8 mouse cellular contexts compared by ENCODE assay signal in the genomic region with DNA sequence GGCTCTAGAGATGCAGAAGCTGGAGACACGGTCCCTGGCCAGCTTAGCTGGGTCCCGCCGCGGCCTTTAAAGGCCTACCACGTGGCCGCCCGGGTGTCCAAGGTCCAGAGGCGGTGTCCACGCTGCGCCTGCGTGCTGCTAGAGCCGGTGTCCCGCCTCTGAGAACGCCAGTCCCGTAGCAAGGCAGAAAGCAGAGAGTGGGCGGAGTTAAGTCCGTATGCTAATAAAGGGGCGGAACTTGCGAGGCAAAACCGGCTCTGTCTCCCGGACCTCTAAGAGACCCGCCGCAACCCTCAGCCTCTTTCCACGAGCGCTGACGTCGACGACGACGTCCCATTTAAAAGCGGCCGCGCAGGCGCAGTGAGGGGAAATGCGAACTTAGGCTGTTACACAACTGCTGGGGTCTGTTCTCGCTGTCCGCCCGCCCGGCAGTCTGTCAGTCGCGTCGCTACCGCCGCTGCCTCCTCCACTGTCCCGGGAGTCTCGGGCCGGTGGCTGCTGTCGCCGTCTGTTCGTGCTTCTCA. TPM values are rescaled to one million over a fixed set of nuclear protein-coding genes. Genes with fewer than 3 reads are reported as not detected.
A peak's percentile ranks its signal among the peaks of the same experiment; 100 is the strongest.
DNase-seq lines count a peak whose midpoint lies in the region; ATAC-seq and TF ChIP-seq lines count a peak whose summit lies in the region.

Gene Top1, plus strand, starts transcription at position 275 of the 524 bp plus-strand sequence.

- peak within 1 kb of the TSS; percentile 97 for H3K9ac ChIP-seq in heart, embryonic 12.5 days
- H3K9ac ChIP-seq in kidney, postnatal 0 days (ENCODE audit: low read depth, low read length), result peak within 1 kb of the TSS; percentile 100
- peak within 1 kb of the TSS; percentile 100 for H3K9ac ChIP-seq in liver, embryonic 11.5 days (ENCODE audit: low read depth, low read length)
- peak within 1 kb of the TSS; percentile 95 for H3K9ac ChIP-seq in stomach, embryonic 14.5 days (replicated peaks; ENCODE audit: low read depth, low read length)

- H3K4me1 ChIP-seq in heart, embryonic 12.5 days (replicated peaks), result peaks cover 19% of the 10 kb centered on the region
- H3K4me1 ChIP-seq in kidney, postnatal 0 days (replicated peaks; ENCODE audit: insufficient read depth, low read length), result peaks cover 8% of the 10 kb centered on the region
- peaks cover 20% of the 10 kb centered on the region for H3K4me1 ChIP-seq in liver, embryonic 11.5 days (replicated peaks; ENCODE audit: control insufficient read depth, insufficient read depth, low read length)
- H3K4me1 ChIP-seq in stomach, embryonic 14.5 days (ENCODE audit: control insufficient read depth, insufficient read depth, low read length), result peaks cover 16% of the 10 kb centered on the region

- H3K4me3 ChIP-seq in heart, embryonic 12.5 days, result peak within 1 kb of the TSS; percentile 92
- peak within 1 kb of the TSS; percentile 100 for H3K4me3 ChIP-seq in kidney, postnatal 0 days (replicated peaks; ENCODE audit: low read depth, low read length)
- peak within 1 kb of the TSS; percentile 100 for H3K4me3 ChIP-seq in liver, embryonic 11.5 days (ENCODE audit: low read depth, low read length)
- H3K4me3 ChIP-seq in stomach, embryonic 14.5 days (ENCODE audit: low read depth, low read length), result peak within 1 kb of the TSS; percentile 71

- peak within 1 kb of the TSS; percentile 95 for H3K27ac ChIP-seq in heart, embryonic 12.5 days (ENCODE audit: poor library complexity, severe bottlenecking)
- peak within 1 kb of the TSS; percentile 99 for H3K27ac ChIP-seq in kidney, postnatal 0 days
- H3K27ac ChIP-seq in liver, embryonic 11.5 days (ENCODE audit: low read depth, low read length), result peak within 1 kb of the TSS; percentile 96
- H3K27ac ChIP-seq in stomach, embryonic 14.5 days (ENCODE audit: low read length), result peak within 1 kb of the TSS; percentile 99

- H3K27me3 ChIP-seq in heart, embryonic 12.5 days (replicated peaks), result no peaks in the 10 kb centered on the region
- no peaks in the 10 kb centered on the region for H3K27me3 ChIP-seq in kidney, postnatal 0 days (ENCODE audit: insufficient read depth, low read length)
- no peaks in the 10 kb centered on the region for H3K27me3 ChIP-seq in liver, embryonic 11.5 days (replicated peaks; ENCODE audit: control insufficient read depth, insufficient read depth, low read length)
- no peaks in the 10 kb centered on the region for H3K27me3 ChIP-seq in stomach, embryonic 14.5 days (ENCODE audit: control insufficient read depth, insufficient read depth, low read length)

- TF ChIP-seq CTCF in kidney, postnatal 0 days (IDR thresholded peaks at IDR 0.05; ENCODE audit: low read depth), result no peak

- DNase-seq in CD4-positive helper T cell, adult 2 months (ENCODE audit: low read depth, low spot score), result peak; percentile 99
- DNase-seq in brain, embryonic 18.5 days (ENCODE audit: low read depth, low spot score), result peak; percentile 98
- peak; percentile 100 for DNase-seq in kidney, postnatal 0 days (ENCODE audit: low spot score)
- peak; percentile 97 for DNase-seq in liver, embryonic 11.5 days (ENCODE audit: low spot score)
- peak; percentile 99 for DNase-seq in naive thymus-derived CD4-positive, alpha-beta T cell, adult 2 months (ENCODE audit: low read depth)

- under 1% methylated on average over 50 of the region's 50 CpGs for WGBS in heart, embryonic 12.5 days
- WGBS in kidney, postnatal 0 days, result under 1% methylated on average over 50 of the region's 50 CpGs
- under 1% methylated on average over 50 of the region's 50 CpGs for WGBS in liver, embryonic 11.5 days
- 0% methylated on average over 50 of the region's 50 CpGs for WGBS in stomach, embryonic 14.5 days

- H3K9me3 ChIP-seq in heart, embryonic 12.5 days (replicated peaks), result no peaks in the 10 kb centered on the region
- H3K9me3 ChIP-seq in kidney, postnatal 0 days (replicated peaks; ENCODE audit: low read length), result no peaks in the 10 kb centered on the region
- no peaks in the 10 kb centered on the region for H3K9me3 ChIP-seq in liver, embryonic 11.5 days (ENCODE audit: control insufficient read depth, low read length)
- H3K9me3 ChIP-seq in stomach, embryonic 14.5 days (ENCODE audit: control insufficient read depth, low read depth, low read length), result no peaks in the 10 kb centered on the region

- H3K4me2 ChIP-seq in heart, embryonic 12.5 days, result peak within 1 kb of the TSS; percentile 60
- peak within 1 kb of the TSS; percentile 55 for H3K4me2 ChIP-seq in kidney, postnatal 0 days (ENCODE audit: low read length)
- peak within 1 kb of the TSS; percentile 91 for H3K4me2 ChIP-seq in liver, embryonic 11.5 days
- peak within 1 kb of the TSS; percentile 77 for H3K4me2 ChIP-seq in stomach, embryonic 14.5 days (replicated peaks; ENCODE audit: low read depth, low read length)

- peak; percentile 96 for ATAC-seq in erythroid progenitor cell, adult 5-6 weeks (replicated peaks; ENCODE audit: low FRiP score, poor library complexity, severe bottlenecking)
- peak; percentile 97 for ATAC-seq in heart, embryonic 12.5 days (ENCODE audit: insufficient number of reproducible peaks, low FRiP score)
- ATAC-seq in kidney, postnatal 0 days (replicated peaks; ENCODE audit: low FRiP score, low read depth), result peak; percentile 99
- ATAC-seq in liver, embryonic 11.5 days (replicated peaks; ENCODE audit: low FRiP score), result peak; percentile 98
- ATAC-seq in stomach, embryonic 14.5 days (ENCODE audit: insufficient number of reproducible peaks, insufficient read depth, low FRiP score, low read depth), result peak; percentile 99

- no peaks in the 10 kb centered on the region for H3K36me3 ChIP-seq in heart, embryonic 12.5 days
- H3K36me3 ChIP-seq in kidney, postnatal 0 days (ENCODE audit: insufficient read depth, low read length), result no peaks in the 10 kb centered on the region
- no peaks in the 10 kb centered on the region for H3K36me3 ChIP-seq in liver, embryonic 11.5 days (ENCODE audit: control insufficient read depth, insufficient read depth, low read length)
- no peaks in the 10 kb centered on the region for H3K36me3 ChIP-seq in stomach, embryonic 14.5 days (ENCODE audit: control insufficient read depth, insufficient read depth, low read length)

RNA-seq across cellular contexts. Expression of gene Top1, which starts in this region (rescaled TPM):
- total RNA-seq in erythroid progenitor cell, adult 5-6 weeks (2015; ENCODE audit: low replicate concordance), result 104 and 114 TPM in 2 replicates
- total RNA-seq in erythroid progenitor cell, adult 5-6 weeks (2017; ENCODE audit: low replicate concordance), result 172 and 184 TPM in 2 replicates
- polyA plus RNA-seq in heart, embryonic 12.5 days (2016; fragmentation: Nextera tagmentation; extraction: Ambion mirVana), result 60.1 and 63.9 TPM in 2 replicates
- 56.2 and 58.2 TPM in 2 replicates for polyA plus RNA-seq in kidney, postnatal 0 days (2015; fragmentation: Nextera tagmentation; extraction: Ambion mirVana)
- 84.1 and 89.8 TPM in 2 replicates for polyA plus RNA-seq in liver, embryonic 11.5 days (2014; fragmentation: Nextera tagmentation; extraction: Ambion mirVana)
- polyA plus RNA-seq in stomach, embryonic 14.5 days (2014; fragmentation: Nextera tagmentation; extraction: Ambion mirVana), result 78.6 and 88.5 TPM in 2 replicates

Comparison
In these comparisons a context has a peak if more than half of its experiments do, and no peak if none do; other contexts are left out.
1. Peak in every context shown above with its lines: DNase-seq, ATAC-seq, H3K4me3 ChIP-seq and H3K27ac ChIP-seq.